ENCODE assay signal across 21 mouse cellular contexts in genomic region chr7:29137429-29137828, GRCm38 (mm10). TPM values are rescaled to one million over a fixed set of nuclear protein-coding genes. Genes with fewer than 3 reads are reported as not detected.
A peak's percentile ranks its signal among the peaks of the same experiment; 100 is the strongest.
DNase-seq lines count a peak whose midpoint lies in the region; ATAC-seq and TF ChIP-seq lines count a peak whose summit lies in the region.
"Had no signal": no experiment of that assay in that cellular context is flagged by ENCODE, and none has a peak within 500 bp of the region (broad histone marks: within the 10 kb centered on the region; RNA-seq: fewer than 3 reads in every experiment).

No protein-coding gene starts in this region.

- H3K27me3 ChIP-seq in intestine, embryonic 15.5 days (replicated peaks), result peaks cover 4% of the 10 kb centered on the region; the same call in 1 of the 2 replicates
- H3K27me3 ChIP-seq in intestine, postnatal 0 days (replicated peaks; ENCODE audit: control insufficient read depth, insufficient read depth, low read length), result no peaks in the 10 kb centered on the region; the same call in 1 of the 2 replicates
- H3K27me3 ChIP-seq in E14TG2a.4 (ENCODE audit: insufficient read depth, low read length), result peaks cover 4% of the 10 kb centered on the region
- H3K27me3 ChIP-seq in neural tube, embryonic 15.5 days (replicated peaks), result peaks cover 20% of the 10 kb centered on the region
- H3K27me3 ChIP-seq: embryonic facial prominence, embryonic 12.5 days had no signal

- WGBS in intestine, embryonic 15.5 days, result 41% methylated on average over 16 of the region's 16 CpGs
- 32% methylated on average over 16 of the region's 16 CpGs for WGBS in intestine, postnatal 0 days
- 47% methylated on average over 16 of the region's 16 CpGs for WGBS in neural tube, embryonic 15.5 days

- no peak overlapping the region for H3K4me3 ChIP-seq in intestine, embryonic 15.5 days (replicated peaks)
- H3K4me3 ChIP-seq in intestine, postnatal 0 days (ENCODE audit: low read depth, low read length), result no peak overlapping the region
- H3K4me3 ChIP-seq in E14TG2a.4 (replicated peaks; ENCODE audit: low read length), result peak overlapping the region; percentile 73
- no peak overlapping the region for H3K4me3 ChIP-seq in neural tube, embryonic 15.5 days (replicated peaks)
- H3K4me3 ChIP-seq: embryonic facial prominence, embryonic 12.5 days; layer of hippocampus, adult 2 months; midbrain, embryonic 10.5 days had no signal

- peak overlapping the region; percentile 11; the same call in 1 of the 2 replicates for H3K4me2 ChIP-seq in intestine, embryonic 15.5 days (replicated peaks)
- no peak overlapping the region for H3K4me2 ChIP-seq in intestine, postnatal 0 days (replicated peaks; ENCODE audit: low read depth)
- H3K4me2 ChIP-seq in neural tube, embryonic 15.5 days, result no peak overlapping the region
- H3K4me2 ChIP-seq: embryonic facial prominence, embryonic 12.5 days had no signal

- no peaks in the 10 kb centered on the region for H3K36me3 ChIP-seq in intestine, embryonic 15.5 days
- no peaks in the 10 kb centered on the region for H3K36me3 ChIP-seq in intestine, postnatal 0 days (ENCODE audit: control insufficient read depth, insufficient read depth)
- H3K36me3 ChIP-seq in E14TG2a.4 (ENCODE audit: insufficient read depth, low read length), result peaks cover 9% of the 10 kb centered on the region
- no peaks in the 10 kb centered on the region for H3K36me3 ChIP-seq in neural tube, embryonic 15.5 days
- H3K36me3 ChIP-seq: embryonic facial prominence, embryonic 12.5 days; G1E; midbrain, embryonic 10.5 days had no signal

- no peaks in the 10 kb centered on the region for H3K9me3 ChIP-seq in intestine, embryonic 15.5 days
- no peaks in the 10 kb centered on the region for H3K9me3 ChIP-seq in intestine, postnatal 0 days (ENCODE audit: control insufficient read depth)
- no peaks in the 10 kb centered on the region for H3K9me3 ChIP-seq in E14TG2a.4 (ENCODE audit: low read length)
- H3K9me3 ChIP-seq in neural tube, embryonic 15.5 days (replicated peaks), result no peaks in the 10 kb centered on the region
- H3K9me3 ChIP-seq: embryonic facial prominence, embryonic 12.5 days; G1E; midbrain, embryonic 10.5 days had no signal

- H3K4me1 ChIP-seq in intestine, embryonic 15.5 days (replicated peaks), result no peaks in the 10 kb centered on the region
- no peaks in the 10 kb centered on the region for H3K4me1 ChIP-seq in intestine, postnatal 0 days (replicated peaks; ENCODE audit: control insufficient read depth, insufficient read depth, low read length)
- peaks cover 54% of the 10 kb centered on the region for H3K4me1 ChIP-seq in E14TG2a.4 (replicated peaks; ENCODE audit: low read depth, low read length)
- H3K4me1 ChIP-seq in neural tube, embryonic 15.5 days, result peaks cover 12% of the 10 kb centered on the region

- ATAC-seq in intestine, embryonic 15.5 days, result no peak
- no peak for ATAC-seq in intestine, postnatal 0 days
- no peak for ATAC-seq in neural tube, embryonic 15.5 days (ENCODE audit: low FRiP score)
- ATAC-seq: activated CD4-positive, CD25-positive, alpha-beta regulatory T cell, adult 4 months; hindbrain, postnatal 0 days; Patski had no signal

- peak; percentile 60 for DNase-seq in adrenal gland, adult 2 months
- no peak for DNase-seq in adrenal gland, adult 8-10 months
- peak; percentile 42 for DNase-seq in adrenal gland, postnatal 25 days
- DNase-seq: cerebellum, adult 2 months; cerebellum, postnatal 25 days; gastrocnemius, postnatal 36 days; heart, postnatal 10 days; kidney, adult 18-20 months; thymus, postnatal 25 days had no signal

- H3K9ac ChIP-seq in intestine, embryonic 15.5 days, result no peak overlapping the region
- no peak overlapping the region for H3K9ac ChIP-seq in intestine, postnatal 0 days (ENCODE audit: low read depth, low read length)
- no peak overlapping the region for H3K9ac ChIP-seq in neural tube, embryonic 15.5 days (replicated peaks)
- H3K9ac ChIP-seq: embryonic facial prominence, embryonic 12.5 days had no signal

- no peak for TF ChIP-seq CTCF in intestine, postnatal 0 days (IDR thresholded peaks at IDR 0.05; ENCODE audit: low read depth)
- no peak for TF ChIP-seq CTCF in E14TG2a.4 (conservative IDR thresholded peaks at IDR 0.05; ENCODE audit: low read length)

- no peak overlapping the region for H3K27ac ChIP-seq in intestine, embryonic 15.5 days
- no peak overlapping the region for H3K27ac ChIP-seq in intestine, postnatal 0 days (ENCODE audit: low read depth, low read length)
- no peak overlapping the region for H3K27ac ChIP-seq in neural tube, embryonic 15.5 days (replicated peaks)
- H3K27ac ChIP-seq: embryonic facial prominence, embryonic 12.5 days; hindbrain, postnatal 0 days; layer of hippocampus, adult 2 months; midbrain, embryonic 10.5 days had no signal

RNA-seq across cellular contexts. Expression of gene Rasgrp4, which starts 2.8 kb away (rescaled TPM):
- total RNA-seq in adrenal gland, adult 2 months (2021), result 1 to 10 TPM; 1.2 to 1.5 TPM
- 3.2 and 3.9 TPM in 2 replicates for polyA plus RNA-seq in adrenal gland, adult 2 months (2012; rRNA removed)
- total RNA-seq in adrenal gland, adult 8-10 months (2022), result 1 to 10 TPM; 1.3 to 1.6 (median 1.4) TPM
- polyA plus RNA-seq in intestine, embryonic 15.5 days (2015; fragmentation: Nextera tagmentation; extraction: Ambion mirVana), result 0.44 and 0.62 TPM in 2 replicates
- polyA plus RNA-seq in intestine, postnatal 0 days (2015; fragmentation: Nextera tagmentation; extraction: Ambion mirVana), result 0.21 and 0.29 TPM in 2 replicates
- 0.90 and 1.7 TPM in 2 replicates for total RNA-seq in adrenal gland, postnatal 25 days (2021)
- 0.79 and 0.80 TPM in 2 replicates for polyA plus RNA-seq in neural tube, embryonic 15.5 days (2015; fragmentation: Nextera tagmentation; extraction: Ambion mirVana)

RNA-seq across cellular contexts. Expression of gene Ryr1, which starts 12.4 kb away (rescaled TPM):
- under 1 TPM; 0.12 to 0.14 TPM for total RNA-seq in adrenal gland, adult 2 months (2021)
- 0.10 TPM in 1 of 2 replicates, not detected in the other for polyA plus RNA-seq in adrenal gland, adult 2 months (2012; rRNA removed)
- total RNA-seq in adrenal gland, adult 8-10 months (2022), result under 1 TPM; 0.17 to 0.25 (median 0.22) TPM
- 0.67 and 1.00 TPM in 2 replicates for polyA plus RNA-seq in intestine, embryonic 15.5 days (2015; fragmentation: Nextera tagmentation; extraction: Ambion mirVana)
- polyA plus RNA-seq in intestine, postnatal 0 days (2015; fragmentation: Nextera tagmentation; extraction: Ambion mirVana), result 0.43 and 0.63 TPM in 2 replicates
- total RNA-seq in adrenal gland, postnatal 25 days (2021), result 0.14 and 0.18 TPM in 2 replicates
- polyA plus RNA-seq in neural tube, embryonic 15.5 days (2015; fragmentation: Nextera tagmentation; extraction: Ambion mirVana), result 8.7 and 13.4 TPM in 2 replicates

RNA-seq across cellular contexts. Expression of gene Fam98c, which starts 18.6 kb away (rescaled TPM):
- total RNA-seq in adrenal gland, adult 2 months (2021), result 10 to 100 TPM in 1 of 2 experiments, 1 to 10 TPM in 1; 9.7 to 12.1 TPM
- 35.2 and 43.4 TPM in 2 replicates for polyA plus RNA-seq in adrenal gland, adult 2 months (2012; rRNA removed)
- total RNA-seq in adrenal gland, adult 8-10 months (2022), result 10 to 100 TPM; 10.1 to 19.9 (median 14.7) TPM
- 48.7 and 49.3 TPM in 2 replicates for polyA plus RNA-seq in intestine, embryonic 15.5 days (2015; fragmentation: Nextera tagmentation; extraction: Ambion mirVana)
- polyA plus RNA-seq in intestine, postnatal 0 days (2015; fragmentation: Nextera tagmentation; extraction: Ambion mirVana), result 75.9 and 83.4 TPM in 2 replicates
- total RNA-seq in adrenal gland, postnatal 25 days (2021), result 14.4 and 15.7 TPM in 2 replicates
- polyA plus RNA-seq in neural tube, embryonic 15.5 days (2015; fragmentation: Nextera tagmentation; extraction: Ambion mirVana), result 51.2 and 53.1 TPM in 2 replicates

RNA-seq across cellular contexts. Expression of gene Ggn, which starts 32.6 kb away (rescaled TPM):
- 1 to 10 TPM; 1.1 to 1.7 TPM for total RNA-seq in adrenal gland, adult 2 months (2021)
- polyA plus RNA-seq in adrenal gland, adult 2 months (2012; rRNA removed), result 3.0 and 3.8 TPM in 2 replicates
- 1 to 10 TPM; 1.2 to 2.1 (median 1.7) TPM for total RNA-seq in adrenal gland, adult 8-10 months (2022)
- polyA plus RNA-seq in intestine, embryonic 15.5 days (2015; fragmentation: Nextera tagmentation; extraction: Ambion mirVana), result 0.49 and 0.76 TPM in 2 replicates
- 0.27 and 0.34 TPM in 2 replicates for polyA plus RNA-seq in intestine, postnatal 0 days (2015; fragmentation: Nextera tagmentation; extraction: Ambion mirVana)
- 1.3 and 1.4 TPM in 2 replicates for total RNA-seq in adrenal gland, postnatal 25 days (2021)
- 0.46 and 1.0 TPM in 2 replicates for polyA plus RNA-seq in neural tube, embryonic 15.5 days (2015; fragmentation: Nextera tagmentation; extraction: Ambion mirVana)
- total RNA-seq: liver, adult 2 months had no signal
- polyA plus RNA-seq: activated CD4-positive, CD25-positive, alpha-beta regulatory T cell, adult 4 months had no signal

RNA-seq across cellular contexts. Expression of gene Spred3, which starts 32.8 kb away (rescaled TPM):
- total RNA-seq in adrenal gland, adult 2 months (2021), result 1 to 10 TPM; 5.2 to 7.4 TPM
- 14.4 and 18.0 TPM in 2 replicates for polyA plus RNA-seq in adrenal gland, adult 2 months (2012; rRNA removed)
- total RNA-seq in adrenal gland, adult 8-10 months (2022), result 10 to 100 TPM in 2 of 4 experiments, 1 to 10 TPM in 2; 6.6 to 19.2 (median 12.7) TPM
- 1.4 and 2.0 TPM in 2 replicates for polyA plus RNA-seq in intestine, embryonic 15.5 days (2015; fragmentation: Nextera tagmentation; extraction: Ambion mirVana)
- polyA plus RNA-seq in intestine, postnatal 0 days (2015; fragmentation: Nextera tagmentation; extraction: Ambion mirVana), result 0.52 and 0.93 TPM in 2 replicates
- total RNA-seq in adrenal gland, postnatal 25 days (2021), result 7.4 and 11.0 TPM in 2 replicates
- 10.5 and 11.7 TPM in 2 replicates for polyA plus RNA-seq in neural tube, embryonic 15.5 days (2015; fragmentation: Nextera tagmentation; extraction: Ambion mirVana)
